Mouse (Mus musculus) skeletal muscle tissue, postnatal 0 days (tissue): Measurements from ENCODE around the gene Mageb3. TPM values are rescaled to one million over a fixed set of nuclear protein-coding genes. Genes with fewer than 3 reads are reported as not detected.

Experiments used
- polyA plus RNA-seq: library from polyadenylated mRNA; unstranded; fragments of >200 nt; fragmentation: Nextera tagmentation; extraction: Ambion mirVana; gene quantifications from 2 replicates; pipeline ENCODE4 v1.2.1, GENCODE M21; 2015

Gene Mageb3
- 0.15 and 0.21 TPM in 2 replicates for polyA plus RNA-seq

GRCm38 (mm10) chr2:121955765-121956223 is at the start of gene Mageb3, which contains the start of gene Ctdspl2:
Gene Mageb3, minus strand, starts transcription at chr2:121956092.
Gene Ctdspl2, plus strand, starts transcription at chr2:121956001.

Other genes starting within 250 kb of the Mageb3 start
- gene Frmd5, start 149.0 kb downstream of the Mageb3 start, polyA plus RNA-seq = 0.37 and 0.38 TPM in 2 replicates
- gene Casc4, start 89.1 kb downstream of the Mageb3 start, polyA plus RNA-seq = 17.6 and 18.0 TPM in 2 replicates
- gene Ctdspl2, start 91 bp downstream of the Mageb3 start, polyA plus RNA-seq = 23.8 and 26.4 TPM in 2 replicates
- 11.5 and 13.1 TPM in 2 replicates for gene Eif3j1, start 72.5 kb upstream of the Mageb3 start, polyA plus RNA-seq
- gene Spg11, start 162.3 kb upstream of the Mageb3 start, polyA plus RNA-seq = 3.0 and 3.1 TPM in 2 replicates
- gene B2m, start 191.6 kb upstream of the Mageb3 start, polyA plus RNA-seq = 403 and 586 TPM in 2 replicates
- gene Trim69, start 204.6 kb upstream of the Mageb3 start, polyA plus RNA-seq = not detected in 2 replicates
- 0.05 TPM in 1 of 2 replicates, not detected in the other for gene Patl2, start 230.1 kb upstream of the Mageb3 start, polyA plus RNA-seq
- gene Terb2, start 230.2 kb upstream of the Mageb3 start, polyA plus RNA-seq = not detected in 2 replicates